Mouse (Mus musculus) thymus, postnatal 4 days (tissue): ENCODE results near the gene Gm47959.

ENCODE experiments used
- DNase-seq: peaks from one replicate; pipeline ENCODE4 v3.0.0; 2021

The Gm47959 gene

DNA sequence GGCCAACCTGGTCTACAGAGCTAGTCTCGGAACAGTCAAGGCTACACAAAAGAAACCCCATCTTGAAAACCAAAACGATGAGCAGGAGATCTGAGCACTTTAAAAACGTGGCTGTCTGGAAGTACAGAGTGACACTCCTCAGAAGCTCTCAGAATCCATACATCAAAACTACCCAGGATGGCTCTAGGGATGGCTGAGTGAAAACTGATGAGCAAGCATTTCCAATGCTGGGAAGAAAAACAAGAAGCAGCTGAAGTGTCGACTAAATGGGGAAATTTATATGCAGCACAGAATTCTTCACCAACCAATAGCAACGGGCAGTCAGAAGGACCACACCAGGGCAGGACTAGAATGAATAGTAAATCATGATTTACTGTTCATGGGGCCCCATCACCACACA is 34.2 kb downstream of the Gm47959 start:
- no peak for DNase-seq

DNA sequence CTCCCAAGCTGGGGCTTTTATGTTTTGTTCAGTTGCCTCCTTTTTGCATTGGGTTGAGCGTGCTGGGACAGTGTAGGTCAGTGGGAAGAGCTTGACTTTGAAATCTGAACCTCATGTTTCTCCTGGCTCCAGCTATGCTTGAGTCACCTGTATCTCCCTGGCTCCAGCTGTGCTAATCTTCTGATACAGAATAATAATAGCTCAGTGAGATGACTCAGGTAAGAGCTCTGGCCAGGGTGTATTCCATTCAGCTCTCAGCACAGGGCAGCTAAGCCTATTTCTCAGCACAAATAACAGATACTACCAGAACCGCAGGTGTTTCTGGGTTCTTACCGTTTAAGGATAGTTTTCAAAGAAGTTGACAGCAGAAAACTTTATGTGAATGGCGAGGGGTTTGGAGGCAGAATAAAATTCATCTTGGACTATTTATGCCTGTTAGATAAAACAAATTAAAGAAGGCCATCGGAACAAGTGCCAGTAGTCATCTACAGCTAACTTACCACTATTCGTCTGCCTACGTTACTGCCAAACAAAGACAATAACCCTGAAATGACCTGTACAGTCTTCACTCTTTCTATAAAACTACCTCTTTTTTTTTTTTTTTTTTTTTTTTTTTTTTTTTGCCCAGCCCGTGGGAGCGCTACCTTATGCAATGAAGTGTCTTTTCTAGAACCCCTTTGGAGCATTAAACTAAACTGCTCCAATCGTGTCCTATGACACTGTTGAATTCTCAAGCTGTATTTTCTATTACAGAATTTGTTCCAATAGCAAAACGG is 36.7 kb downstream of the Gm47959 start:
- no peak for DNase-seq

DNA sequence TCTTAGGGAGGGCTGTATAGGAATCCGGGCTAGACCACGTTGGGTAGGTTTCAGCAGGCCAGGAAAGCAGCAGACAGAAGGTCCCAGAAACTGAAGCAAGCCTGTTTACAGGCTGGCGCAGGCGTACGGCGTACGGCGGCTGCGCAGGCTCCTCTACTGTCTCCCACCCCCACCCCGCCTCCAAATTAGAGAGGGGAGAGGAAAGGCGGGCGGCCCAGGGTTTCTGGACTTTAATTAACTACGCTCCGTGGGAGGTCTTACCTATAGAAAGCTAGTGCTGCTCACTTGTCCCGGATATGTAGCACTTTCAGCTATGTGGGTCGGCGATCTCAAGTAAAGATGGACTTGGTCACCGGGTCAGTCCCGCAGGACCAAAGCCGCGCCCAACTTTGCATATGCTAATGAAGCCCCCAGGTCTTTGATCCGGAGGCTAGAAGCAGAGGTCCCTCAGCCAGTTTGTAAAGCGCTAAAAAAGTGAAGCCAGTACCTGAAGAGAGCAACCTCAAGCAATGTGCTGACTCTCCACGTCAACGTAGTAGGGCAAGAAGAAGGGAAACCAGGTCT is 37.8 kb downstream of the Gm47959 start, which contains the start of gene Slc19a3:
Gene Slc19a3 (minus strand): TSS at position 340 of the 564 bp plus-strand sequence.
- no peak for DNase-seq

- DNase-seq, result no peak
These were observed 38.7 kb downstream of the Gm47959 start for GRCm38 (mm10) chr1:83039080-83039479.

- no peak for DNase-seq
These were observed 42.0 kb downstream of the Gm47959 start, which contains the start of gene Krtap28-10 for GRCm38 (mm10) chr1:83042380-83042779. TSS of gene Krtap28-10 (minus strand) at chr1:83042480.

DNA sequence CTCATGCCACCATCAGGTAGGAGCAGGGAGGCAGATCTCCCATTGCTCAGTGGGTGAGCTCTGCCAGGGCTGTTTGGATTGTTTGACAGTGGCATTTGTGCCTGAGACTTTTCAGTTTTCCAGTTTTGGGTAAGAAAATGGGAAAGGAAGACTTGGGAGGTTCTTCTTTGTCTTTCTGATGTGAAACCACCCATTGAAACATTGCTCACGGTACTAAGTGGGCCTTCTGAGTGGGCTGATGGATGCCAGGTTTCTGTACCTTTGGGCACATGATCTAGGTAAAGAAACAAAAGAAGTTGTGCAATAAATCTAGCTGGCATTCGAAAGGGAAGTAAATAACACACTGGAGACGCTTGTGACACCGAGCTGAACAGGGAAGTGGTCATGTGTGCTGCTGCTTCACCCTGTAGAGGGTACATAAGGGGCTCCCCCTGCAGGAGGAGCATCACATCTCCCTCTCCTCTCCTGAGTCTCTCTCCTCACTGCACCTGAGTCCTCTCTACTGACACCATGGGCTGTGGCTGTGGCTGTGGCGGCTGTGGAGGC is 44.6 kb downstream of the Gm47959 start, which contains the start of gene Gm47969:
Gene Gm47969 (plus strand): TSS at position 51 of the 546 bp plus-strand sequence.
- DNase-seq, result no peak
